Mouse (Mus musculus): ENCODE results near the gene Hspa12b.

Hspa12b gene

DNA sequence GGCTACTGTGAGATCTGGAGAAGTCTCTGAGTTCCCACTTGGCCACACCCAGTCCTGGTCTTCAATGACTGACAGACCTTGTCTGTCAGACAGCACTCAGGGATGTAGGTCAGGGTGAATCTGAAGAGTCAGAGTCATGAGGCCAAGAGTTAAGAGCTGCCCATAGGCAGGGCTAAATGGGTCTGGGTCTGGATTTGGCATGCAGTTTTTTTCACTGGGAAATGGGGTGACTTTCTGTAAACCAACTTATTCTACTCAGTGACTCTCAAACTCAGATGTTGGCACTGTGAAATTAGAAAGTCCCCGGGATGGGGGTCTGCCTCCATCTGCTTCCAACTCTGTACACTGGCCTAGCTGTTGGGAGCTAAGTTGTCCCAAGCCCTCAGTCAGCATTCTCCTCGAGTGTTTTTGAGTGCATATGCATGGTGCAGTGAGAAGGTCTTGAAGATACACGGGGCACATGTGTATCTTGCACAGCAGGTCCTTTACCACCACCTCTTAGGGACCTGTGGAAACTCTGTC, 1.6 kb downstream of the Hspa12b start:
- no peak for DNase-seq (ENCODE audit: low read depth, low spot score)

DNA sequence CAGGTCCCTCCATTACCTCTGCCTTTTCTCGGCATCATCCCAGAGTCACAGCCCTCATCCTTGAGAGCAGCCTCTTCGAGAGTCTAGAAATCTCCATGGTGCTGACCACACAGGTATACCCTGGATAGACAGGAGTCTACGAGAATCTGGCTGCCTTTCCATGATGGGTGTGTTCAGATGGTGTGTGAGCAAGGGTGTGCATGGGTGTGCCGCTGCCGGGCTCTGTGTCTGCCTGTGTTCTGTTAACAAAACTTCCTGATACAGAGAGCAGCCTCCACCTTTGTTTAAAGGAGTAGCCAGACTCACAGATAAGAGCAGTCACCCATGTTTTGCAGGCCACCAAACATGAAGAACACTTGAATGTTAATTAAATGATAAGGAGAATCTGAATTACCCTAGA, 2.8 kb downstream of the Hspa12b start:
- DNase-seq (ENCODE audit: low read depth, low spot score): no peak

DNA sequence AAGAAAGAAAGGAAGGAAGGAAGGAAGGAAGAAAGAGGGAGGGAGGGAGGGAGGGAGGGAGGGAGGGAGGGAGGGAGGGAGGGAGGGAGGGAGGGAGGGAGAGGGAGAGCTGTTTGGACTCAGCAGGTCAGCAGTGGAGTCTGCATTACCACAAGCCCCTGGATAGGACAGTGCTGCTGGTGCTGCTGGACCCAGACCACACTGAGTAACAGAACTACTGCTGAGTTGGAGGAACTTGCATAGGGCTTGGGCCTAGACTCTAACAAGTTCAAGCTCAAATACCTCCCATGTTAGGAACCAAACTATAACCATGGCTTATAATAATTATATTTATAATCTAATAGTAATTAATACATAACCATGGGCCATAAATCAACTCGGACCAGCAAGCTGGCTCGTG, 3.8 kb downstream of the Hspa12b start:
- no peak for DNase-seq (ENCODE audit: low read depth, low spot score)

DNA sequence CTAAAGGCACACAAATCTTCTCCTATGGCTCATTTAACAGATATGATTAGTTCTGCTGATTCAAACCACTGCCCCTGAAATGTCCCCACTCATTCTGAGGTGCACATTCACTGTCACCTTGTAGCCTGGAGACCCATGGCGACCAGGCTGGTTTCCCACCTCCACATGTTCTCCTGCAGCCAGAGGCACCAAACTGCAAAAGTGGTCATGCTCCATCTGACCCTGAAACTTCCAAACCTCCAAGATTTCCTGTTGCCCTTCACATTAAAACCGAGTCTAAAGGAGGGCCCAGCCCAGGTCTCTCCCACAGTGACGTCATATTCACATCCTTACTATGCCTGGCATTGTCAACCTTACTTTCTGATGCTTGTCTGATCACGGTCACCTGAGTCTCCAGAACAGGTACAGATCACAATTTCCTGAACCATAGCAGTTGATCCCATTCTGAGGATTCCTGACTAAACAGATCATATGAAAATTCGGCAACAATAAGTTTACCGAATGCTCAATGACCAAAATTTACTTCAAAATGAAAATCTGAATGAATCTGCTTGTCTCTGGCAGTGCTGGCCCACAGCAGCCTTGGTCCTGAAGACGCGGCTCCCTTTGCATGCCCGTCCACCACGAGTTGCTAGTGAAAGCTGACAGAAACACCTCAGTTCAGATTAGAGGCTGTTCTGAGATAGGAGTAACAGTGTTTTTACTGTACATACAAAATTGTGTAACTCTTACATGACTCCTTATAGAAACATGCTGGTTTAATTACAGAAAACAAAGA, 5.2 kb downstream of the Hspa12b start:
- DNase-seq (ENCODE audit: low read depth, low spot score): no peak

DNA sequence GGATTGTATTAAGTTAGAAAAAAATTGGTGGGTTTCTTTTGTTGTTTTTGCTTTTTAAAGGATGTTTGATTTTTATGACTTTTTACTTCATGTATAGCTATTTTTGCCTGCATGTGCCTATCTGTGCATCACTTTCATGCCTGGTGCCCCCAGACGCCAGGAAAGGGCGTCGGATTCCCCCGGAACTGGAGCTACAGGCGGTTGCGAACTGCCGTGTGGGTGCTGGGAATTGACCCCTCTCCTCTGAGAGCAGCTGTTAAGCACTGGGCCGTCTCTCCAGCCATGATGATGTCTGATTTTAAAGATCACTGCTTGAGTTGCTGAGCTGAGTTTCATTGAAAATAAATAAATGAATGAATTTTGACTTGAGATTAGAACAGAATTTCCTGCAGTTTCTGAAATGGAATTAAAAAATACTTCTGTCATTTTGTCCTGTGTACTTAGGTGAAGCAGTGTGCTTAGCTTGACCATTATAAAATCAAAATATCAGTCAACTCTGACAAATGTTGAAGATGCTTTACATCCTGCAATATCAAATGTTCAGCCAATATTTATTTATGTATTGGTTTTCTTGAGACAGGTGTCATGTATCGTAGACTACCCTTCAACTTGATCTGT, 6.0 kb downstream of the Hspa12b start, which contains the start of gene Gm11037:
Gm11037 (plus strand) TSS at position 568 of the 618 bp plus-strand sequence.
- DNase-seq (ENCODE audit: low read depth, low spot score): no peak

DNA sequence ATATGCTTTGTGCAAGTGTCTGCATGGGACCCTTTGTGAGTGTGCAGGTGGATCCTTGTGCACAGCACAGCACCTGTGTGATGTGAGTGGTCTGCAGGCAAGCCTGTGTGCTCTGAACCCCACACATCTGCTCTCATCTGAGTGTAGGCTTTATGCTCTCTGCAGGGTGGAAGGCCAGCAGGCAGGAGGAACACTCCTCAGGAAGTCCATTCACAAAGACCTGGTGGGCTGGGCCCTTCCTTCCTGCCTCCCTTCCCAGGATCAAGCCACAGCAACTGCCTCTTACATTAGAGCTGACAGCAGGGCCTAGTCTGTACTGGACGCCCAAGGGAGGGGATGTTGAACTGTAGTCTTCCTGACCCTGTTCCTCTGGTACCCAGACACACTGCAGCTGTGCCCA, 7.3 kb downstream of the Hspa12b start:
- DNase-seq (ENCODE audit: low read depth, low spot score): no peak

DNA sequence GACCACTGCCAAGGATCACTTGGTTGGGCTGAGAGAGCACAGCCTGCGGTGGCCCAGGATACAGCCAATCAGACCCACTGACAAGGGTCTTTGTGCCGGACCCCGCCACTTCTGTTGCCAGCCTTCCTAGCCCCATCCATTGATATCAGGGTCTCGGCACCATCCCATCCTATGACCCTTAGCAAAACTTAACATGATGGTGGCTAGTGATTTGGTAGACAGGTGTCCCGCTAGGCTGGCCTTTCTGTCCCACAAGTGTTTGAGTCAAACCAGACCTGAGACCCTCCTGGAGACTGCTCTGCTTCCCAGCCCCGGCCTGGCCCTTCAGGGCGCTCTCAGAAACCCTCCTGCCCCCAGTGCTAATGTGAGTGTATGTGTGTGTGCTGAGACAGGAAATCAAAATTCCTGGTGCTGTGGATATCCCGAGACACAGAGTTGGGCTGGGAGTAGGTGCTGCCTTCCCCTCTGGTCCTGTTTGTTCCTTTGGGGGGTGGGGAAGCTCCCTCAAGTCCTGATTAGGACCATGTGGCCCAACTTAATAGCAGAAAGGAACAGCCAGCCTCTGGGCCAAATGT, 7.8 kb downstream of the Hspa12b start:
- no peak for DNase-seq (ENCODE audit: low read depth, low spot score)

DNA sequence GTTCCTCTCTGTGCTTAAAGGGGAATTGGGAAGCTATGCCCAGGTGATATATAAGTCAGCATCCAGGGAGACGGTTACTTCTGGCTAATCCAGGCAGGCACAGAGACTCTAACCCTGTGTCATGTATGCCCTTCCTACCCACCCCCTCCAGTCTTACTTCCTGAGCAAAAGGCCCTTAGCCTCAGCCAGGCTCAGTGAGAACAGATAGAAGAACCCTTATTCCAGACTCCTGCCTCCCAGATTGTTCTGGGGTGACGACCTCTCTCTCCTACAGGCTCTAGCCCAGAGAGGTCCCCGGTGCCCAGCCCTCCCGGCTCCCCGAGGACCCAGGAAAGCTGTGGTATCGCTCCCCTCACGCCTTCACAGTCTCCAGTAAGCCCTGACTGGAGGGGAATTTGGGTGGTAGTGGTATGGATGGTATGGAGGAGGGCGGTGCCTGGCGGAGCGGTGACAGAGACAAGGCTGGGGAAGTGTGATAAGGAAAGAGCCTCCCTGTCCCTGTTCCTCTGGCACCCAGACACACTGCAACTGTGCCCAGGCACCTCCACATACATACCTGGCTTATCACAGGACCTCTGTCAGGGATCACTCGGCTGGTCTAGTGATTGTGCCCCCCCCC, 8.6 kb downstream of the Hspa12b start:
- no peak for DNase-seq (ENCODE audit: low read depth, low spot score)

DNA sequence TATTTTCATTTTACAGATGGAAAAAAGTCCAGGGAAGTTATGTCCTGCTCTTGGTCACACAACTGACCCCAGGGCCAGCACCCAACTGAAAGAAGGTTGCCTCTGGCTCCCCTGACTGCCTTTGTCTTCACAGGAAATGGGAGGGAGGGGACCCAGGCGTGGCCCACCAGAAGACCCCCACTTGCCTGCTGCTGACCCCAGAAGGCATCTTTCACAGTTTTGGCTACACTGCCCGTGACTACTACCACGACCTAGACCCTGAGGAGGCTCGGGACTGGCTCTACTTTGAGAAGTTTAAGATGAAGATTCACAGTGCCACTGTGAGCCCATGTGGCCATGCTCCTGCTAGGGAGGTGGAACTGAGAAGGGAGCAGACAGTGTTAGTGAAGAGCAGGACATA, 11.2 kb downstream of the Hspa12b start:
- DNase-seq (ENCODE audit: low read depth, low spot score): no peak

DNA sequence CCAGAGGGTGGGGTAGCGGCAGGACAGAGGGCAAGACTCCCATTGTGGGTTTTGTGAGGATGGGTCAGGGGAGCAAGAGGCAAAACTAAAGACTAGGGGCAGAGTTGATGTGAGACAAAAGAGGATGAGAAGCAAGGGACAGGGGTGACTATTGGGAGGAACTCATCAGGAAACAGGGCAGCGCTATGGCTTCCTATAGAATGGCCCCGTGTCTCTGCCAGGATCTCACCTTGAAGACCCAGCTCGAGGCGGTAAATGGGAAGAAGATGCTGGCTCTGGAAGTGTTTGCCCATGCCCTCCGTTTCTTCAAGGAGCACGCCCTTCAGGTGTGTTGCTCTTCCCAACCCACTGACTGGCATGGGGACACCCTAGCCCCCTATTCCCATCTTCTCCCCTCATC, 11.7 kb downstream of the Hspa12b start:
- no peak for DNase-seq (ENCODE audit: low read depth, low spot score)

DNA sequence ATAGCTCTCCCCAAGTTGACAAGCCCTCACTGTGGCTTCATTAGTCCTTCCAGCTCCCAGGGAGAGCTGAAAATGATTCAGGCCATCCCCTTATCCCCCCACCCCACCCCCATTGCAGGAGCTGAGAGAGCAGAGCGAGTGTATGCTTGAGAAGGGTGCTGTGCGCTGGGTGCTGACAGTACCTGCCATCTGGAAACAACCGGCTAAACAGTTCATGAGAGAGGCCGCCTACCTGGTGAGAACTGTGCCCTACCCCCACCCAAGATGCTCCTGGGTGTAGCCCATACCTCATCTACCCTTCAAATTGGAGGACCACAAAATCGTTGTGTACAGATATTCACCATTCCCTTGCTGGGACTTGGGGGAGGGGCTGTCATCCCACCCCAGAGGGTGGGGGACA, 12.2 kb downstream of the Hspa12b start:
- DNase-seq (ENCODE audit: low read depth, low spot score): no peak

DNA sequence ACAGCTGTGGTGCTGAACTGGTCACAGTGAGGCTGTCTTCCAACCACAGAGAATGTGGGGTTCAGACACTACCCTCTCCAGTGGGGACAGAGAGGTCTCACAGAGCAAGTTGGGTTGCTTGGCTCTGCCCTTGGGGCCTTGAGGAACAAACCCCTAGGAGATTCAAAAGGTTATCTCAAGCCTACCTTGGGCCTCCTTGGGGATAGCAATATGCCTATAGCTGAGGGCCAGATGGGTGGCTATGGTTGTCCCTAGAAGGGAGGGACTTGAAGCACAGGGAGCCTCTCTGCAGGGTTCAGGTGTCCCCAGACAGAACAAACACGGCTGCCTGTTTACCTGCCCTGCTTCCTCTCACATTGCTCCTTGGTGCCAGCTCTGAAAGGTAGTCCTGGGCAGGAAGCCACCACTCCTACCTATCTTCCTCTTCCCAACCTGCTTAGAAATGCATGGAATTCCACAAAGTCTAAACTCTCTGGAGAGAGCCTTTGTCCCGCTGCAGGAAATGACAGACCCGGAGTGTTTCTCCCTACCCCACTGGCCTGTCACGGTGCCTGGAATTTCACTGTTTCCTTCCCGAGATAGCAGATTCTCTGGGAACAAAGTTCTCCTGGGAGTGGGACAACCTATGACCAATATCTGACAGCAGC, 12.9 kb downstream of the Hspa12b start:
- DNase-seq (ENCODE audit: low read depth, low spot score): no peak

DNA sequence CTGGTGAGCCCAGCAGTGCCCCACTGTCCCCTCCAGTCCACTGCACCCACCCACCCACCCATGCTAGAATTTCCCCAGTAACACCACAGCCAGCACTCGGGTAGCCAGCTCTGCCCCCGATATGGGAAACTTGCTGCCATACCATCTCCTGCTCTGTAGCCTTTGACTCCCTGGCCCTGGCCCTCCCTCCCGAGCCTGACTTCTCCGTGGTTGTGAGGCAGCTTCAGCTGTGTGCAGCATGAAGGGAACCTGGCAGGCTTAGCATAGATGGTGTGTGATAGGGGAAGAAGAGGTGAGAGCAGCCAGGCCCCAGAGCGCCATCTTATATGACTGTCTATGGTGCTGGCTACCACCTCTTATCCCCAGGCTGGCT, 13.4 kb downstream of the Hspa12b start:
- no peak for DNase-seq (ENCODE audit: low read depth, low spot score)

DNA sequence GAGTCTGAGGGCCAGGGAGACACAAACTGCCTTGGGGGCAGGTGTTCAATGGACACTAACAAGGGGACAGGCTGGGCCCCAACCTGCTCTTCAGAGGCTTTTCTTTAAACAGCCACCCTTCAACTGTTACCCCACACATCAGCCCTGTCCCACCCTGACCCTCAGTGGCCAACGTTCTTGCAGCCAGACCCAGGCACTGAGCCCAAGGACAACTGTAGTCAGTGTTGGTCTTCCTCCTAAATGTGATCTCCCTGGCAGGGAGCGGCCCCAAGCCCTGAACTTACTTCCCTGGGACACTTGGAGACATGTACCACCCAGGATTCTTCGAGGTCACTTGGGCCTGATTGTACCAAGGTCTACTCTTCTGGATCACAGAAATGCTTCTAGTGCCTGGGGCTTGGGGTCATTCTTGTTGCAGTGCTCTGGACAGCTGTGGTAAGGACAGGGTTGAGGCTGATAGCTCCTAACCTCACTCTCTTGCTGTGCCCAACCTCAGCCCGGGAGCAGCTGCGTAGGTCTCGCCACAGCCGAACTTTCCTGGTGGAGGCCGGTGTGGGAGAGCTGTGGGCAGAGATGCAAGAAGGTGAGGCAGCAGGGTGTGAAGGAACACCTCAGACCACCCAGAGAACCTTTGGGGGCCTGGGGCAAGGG, 14.4 kb downstream of the Hspa12b start:
- DNase-seq (ENCODE audit: low read depth, low spot score): no peak

DNA sequence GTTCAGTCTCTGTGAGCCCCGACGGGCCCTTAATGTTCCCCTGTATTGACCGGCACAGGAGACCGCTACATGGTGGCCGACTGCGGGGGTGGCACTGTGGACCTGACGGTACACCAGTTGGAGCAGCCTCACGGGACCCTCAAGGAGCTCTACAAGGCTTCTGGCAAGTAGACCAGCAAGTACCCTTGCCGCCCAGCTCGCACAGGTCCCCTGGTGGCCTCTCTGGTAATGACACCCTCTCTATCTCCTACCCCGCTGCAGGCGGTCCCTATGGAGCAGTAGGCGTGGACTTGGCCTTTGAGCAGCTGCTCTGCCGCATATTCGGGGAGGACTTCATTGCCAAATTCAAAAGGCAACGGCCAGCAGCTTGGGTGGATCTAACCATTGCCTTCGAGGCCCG, 15.5 kb downstream of the Hspa12b start:
- DNase-seq (ENCODE audit: low read depth, low spot score): peak; percentile 63

DNA sequence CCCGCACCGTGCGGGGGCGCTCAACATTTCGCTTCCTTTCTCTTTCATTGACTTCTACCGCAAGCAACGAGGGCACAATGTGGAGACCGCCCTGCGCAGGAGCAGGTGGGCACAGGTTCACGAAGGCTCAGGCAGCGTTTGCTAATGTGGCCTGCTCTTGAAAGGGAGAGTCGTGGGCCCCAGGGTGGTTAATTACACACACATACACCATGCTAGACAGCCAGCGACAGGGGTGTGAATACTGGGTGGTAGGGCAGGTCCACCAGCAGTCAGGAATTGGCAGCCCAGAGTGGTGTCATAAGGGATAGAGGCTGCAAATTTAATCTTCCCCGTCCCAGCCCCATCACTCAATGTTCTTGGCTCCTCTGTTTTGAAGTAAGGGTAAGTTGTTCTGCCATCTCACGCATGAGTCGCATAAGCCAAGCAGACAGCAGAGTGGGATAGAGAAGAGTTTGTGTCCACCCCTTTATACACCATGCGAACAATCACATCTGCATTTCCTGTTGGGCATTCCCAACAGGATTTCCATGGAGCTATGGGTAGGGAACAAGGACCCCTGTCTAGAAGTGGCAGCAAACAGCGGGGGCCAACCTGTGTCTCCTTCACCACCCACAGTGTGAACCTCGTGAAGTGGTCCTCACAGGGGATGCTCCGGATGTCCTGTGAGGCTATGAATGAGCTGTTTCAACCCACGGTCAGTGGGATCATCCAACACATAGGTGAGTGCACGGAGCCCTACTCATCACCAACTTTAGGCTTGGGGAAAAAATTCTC, 16.1 kb downstream of the Hspa12b start:
- no peak for DNase-seq (ENCODE audit: low read depth, low spot score)

DNA sequence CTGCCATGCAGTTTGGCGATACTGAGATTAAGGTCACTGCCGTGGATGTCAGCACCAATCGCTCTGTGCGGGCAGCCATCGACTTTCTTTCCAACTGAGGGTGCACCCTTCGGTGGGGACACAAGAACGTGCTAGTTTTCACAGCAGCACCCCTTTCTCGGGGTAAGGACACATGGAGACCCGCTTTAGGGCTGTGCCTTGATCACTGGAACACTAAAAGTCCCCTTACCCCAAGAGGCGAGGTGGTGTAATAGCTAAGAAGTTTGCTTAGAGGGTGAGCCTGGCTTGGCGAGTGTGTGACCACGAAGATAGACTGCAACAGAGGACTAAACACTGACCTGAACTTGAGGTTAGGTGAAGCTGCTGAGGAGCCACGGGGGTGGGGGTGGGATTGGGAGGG, 18.0 kb downstream of the Hspa12b start:
- DNase-seq (ENCODE audit: low read depth, low spot score): no peak

DNA sequence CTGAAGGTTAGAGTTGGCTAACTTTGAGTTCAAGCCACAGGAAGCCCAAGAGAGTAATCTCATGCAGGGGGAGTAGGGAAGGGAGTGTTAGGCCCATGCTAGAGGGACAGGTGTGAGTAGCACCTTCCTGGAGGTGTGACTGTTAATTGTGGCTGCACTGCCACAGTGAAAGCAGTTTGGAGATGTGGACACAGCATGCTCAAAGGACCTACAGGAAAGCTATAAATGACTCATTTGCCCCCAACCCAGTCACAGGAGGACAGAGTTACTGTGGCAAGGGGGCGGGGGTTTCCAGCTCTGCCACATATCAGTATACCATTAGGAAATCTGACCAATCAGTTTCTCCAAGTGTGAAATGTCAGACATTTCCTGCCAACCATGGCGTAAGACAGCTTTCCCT, 18.5 kb downstream of the Hspa12b start:
- DNase-seq (ENCODE audit: low read depth, low spot score): no peak

DNA sequence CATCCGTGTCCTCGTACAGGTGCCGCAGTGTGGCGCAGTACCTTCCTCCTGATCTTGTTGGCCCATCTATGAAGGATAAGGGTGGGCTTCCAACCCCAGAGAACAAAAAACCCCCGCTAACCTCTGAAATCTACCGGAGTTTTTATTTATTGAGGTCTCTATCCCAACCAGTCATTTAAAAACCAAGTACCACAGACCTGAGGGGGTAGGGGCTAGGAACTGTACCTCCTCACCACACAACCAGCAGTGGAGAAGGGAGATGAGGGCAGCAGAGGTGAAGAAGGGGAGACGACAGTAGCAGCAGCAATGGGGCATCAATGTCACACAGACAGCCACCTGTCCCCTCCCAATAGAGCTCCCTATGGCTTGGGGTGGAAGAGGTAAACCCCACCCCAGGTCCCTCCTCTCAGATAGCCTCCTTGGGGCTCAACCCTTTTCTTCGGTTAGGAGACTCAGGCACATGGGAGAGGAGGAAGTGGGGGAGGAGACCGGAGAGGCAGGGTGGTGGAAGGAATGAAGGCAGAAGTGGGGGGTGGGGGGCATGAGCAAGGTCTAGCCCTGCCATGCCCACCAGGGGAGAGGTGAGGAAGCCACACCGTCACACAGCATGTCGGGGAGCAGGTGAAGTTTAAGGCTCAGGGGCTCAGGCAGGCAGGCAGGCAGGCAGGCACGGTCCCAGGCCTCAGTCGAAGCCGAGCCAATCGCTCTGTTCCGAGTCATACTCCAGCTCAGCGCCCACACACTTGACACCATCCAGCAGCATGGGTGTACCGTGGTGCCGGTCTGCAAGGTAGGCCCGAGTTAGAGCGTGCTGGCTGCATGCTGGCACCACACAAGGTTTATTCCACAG, 19.3 kb downstream of the Hspa12b start:
- no peak for DNase-seq (ENCODE audit: low read depth, low spot score)

DNA sequence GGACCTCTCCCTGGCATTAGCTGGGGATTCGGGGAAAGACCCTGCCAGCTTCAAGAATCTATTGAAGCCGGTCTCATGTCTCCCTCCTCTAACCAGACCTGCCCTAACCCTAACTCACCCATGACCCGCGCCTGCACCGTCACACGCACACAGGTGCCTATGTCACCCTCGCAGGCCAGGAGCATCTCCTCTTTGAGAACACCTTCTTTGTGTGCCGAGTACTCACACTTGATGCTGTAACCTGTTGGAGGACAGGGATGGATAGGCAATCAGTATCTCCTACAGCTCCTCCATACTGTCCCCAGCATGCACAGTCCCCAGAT, 19.9 kb downstream of the Hspa12b start:
- DNase-seq (ENCODE audit: low read depth, low spot score): no peak
